Mouse (Mus musculus) heart, postnatal 25 days (tissue): ENCODE measurements around the gene Sh3bp5. TPM values are rescaled to one million over a fixed set of nuclear protein-coding genes. Genes with fewer than 3 reads are reported as not detected.
A peak's percentile ranks its signal among the peaks of the same experiment; 100 is the strongest.

Source experiments
- DNase-seq: peaks from one replicate; pipeline ENCODE4 v3.0.0; 2022; ENCODE audit warnings: low spot score
- intact Hi-C: fragments of 180-260 bp; cut with DNase I; formaldehyde crosslinking; loops from one replicate; pipeline ENCODE4 v1.15.1; 2025
- total RNA-seq, 2 experiments: library from RNA; stranded (reverse); gene quantifications; 2 replicates each; pipeline ENCODE4 v1.2.3; 2021

Gene Sh3bp5
- total RNA-seq, 2 experiments from 2014 or later = 41.0 to 58.1 TPM

GRCm38 (mm10) chr14:31435018-31435915 is 611 bp downstream of the Sh3bp5 start:
- intact Hi-C loops = loop anchor here (2.0 kb wide), 1 partner anchor 20 kb away; no protein-coding TSS in a partner anchor
- no peak for DNase-seq

- no peak for DNase-seq
- intact Hi-C loops = loop anchor here (2.0 kb wide), 1 partner anchor 20 kb away; no protein-coding TSS in a partner anchor
Observed at GRCm38 (mm10) chr14:31434426-31434825, 1.5 kb downstream of the Sh3bp5 start.

GRCm38 (mm10) chr14:31433851-31434360 is 2.0 kb downstream of the Sh3bp5 start:
- intact Hi-C loops = loop anchor here (2.0 kb wide), 1 partner anchor 19 kb away; no protein-coding TSS in a partner anchor
- no peak for DNase-seq

DNA sequence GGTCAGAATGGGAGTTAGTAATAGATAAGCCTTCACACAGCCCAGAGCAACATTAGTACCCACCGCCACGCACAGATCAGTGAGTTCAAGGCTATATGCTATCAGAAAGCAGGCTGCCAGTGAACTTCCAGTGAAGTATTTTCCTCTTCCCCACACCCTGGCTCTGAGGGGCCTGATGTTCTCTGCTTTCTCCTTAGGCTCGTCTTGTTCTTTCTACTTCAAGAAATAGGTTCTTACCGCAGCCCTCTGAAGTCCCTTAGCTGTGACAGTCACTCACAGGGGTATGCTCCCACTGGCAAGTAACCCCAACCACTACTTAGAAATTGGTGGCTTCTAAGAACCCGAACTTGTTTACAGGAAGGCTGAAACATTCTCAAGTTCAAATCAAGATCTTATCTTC is 2.8 kb downstream of the Sh3bp5 start:
- intact Hi-C loops = no loop called here
- no peak for DNase-seq

DNA sequence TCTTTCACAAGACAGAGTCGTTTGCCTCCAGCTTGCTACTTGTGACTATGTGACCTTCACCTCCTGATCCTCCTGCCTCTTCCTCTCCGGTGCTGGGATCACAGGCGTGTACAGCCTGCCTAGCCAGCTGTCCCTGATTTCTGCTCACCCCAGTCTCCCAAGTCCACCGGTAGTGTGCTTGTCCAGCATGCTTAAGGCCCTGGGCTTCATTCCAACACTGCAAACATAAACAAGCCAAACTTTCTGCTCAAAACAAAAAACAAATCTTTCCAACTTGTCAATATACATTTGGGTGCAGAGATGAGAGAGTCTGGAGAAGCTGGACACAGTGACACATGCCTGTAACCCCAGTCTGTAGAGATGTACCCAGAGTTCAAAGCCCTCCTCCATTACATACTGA is 3.5 kb downstream of the Sh3bp5 start:
- intact Hi-C loops = no loop called here
- no peak for DNase-seq

DNA sequence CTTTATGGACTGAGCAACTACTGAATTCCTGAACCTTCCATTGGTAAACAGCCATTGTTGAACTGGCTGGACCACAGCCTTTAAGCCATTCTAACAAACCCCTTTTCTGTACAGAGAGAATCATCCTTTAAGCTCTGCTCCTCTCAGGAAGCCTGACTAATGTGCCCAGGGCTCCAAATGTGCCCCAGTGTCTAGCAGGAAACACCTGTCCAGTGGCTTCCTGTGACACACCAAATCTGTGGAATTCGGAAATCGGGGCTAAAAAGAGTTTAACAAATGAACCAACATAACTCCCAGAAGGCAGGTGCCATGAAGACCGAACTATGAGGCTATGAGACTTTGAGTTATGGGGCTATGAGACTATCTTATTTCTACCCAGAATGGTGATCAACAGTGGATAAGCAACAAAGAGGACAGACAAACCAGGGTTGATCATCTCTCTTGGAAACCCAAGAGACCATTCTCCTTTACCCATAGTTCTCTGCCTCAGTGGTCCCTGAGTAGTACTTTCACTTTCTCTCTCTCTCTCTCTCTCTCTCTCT is 4.0 kb downstream of the Sh3bp5 start:
- no peak for DNase-seq
- intact Hi-C loops = no loop called here

DNA sequence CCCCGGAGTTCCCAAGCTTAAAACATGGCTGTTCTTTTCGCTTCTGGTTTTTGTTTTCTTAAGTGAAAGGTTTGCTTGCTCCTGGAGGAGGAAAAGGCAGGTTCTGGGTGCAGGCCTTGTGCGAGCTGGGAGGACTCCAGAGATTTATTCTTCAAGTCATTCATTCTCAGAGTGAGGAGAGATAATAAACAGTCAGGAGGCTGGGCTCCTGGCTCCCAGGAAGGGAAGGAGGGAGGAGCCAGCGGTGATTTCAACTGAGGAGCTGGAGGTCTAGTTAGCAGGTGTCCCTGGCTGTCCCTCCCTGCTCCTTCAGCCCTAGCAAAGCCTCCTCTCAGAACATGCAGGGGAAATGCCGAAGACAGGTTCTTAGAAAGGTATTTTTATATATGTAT is 6.9 kb downstream of the Sh3bp5 start:
- no peak for DNase-seq
- intact Hi-C loops = loop anchor here (2.0 kb wide), 1 partner anchor 16 kb away; no protein-coding TSS in a partner anchor

GRCm38 (mm10) chr14:31428211-31429003 is 7.5 kb downstream of the Sh3bp5 start:
- intact Hi-C loops = loop anchor here (2.0 kb wide), 1 partner anchor 16 kb away; no protein-coding TSS in a partner anchor
- peak; percentile 66 for DNase-seq

- DNase-seq = peak; percentile 58
- intact Hi-C loops = no loop called here
Observed at GRCm38 (mm10) chr14:31422961-31423791, 12.7 kb downstream of the Sh3bp5 start.

DNA sequence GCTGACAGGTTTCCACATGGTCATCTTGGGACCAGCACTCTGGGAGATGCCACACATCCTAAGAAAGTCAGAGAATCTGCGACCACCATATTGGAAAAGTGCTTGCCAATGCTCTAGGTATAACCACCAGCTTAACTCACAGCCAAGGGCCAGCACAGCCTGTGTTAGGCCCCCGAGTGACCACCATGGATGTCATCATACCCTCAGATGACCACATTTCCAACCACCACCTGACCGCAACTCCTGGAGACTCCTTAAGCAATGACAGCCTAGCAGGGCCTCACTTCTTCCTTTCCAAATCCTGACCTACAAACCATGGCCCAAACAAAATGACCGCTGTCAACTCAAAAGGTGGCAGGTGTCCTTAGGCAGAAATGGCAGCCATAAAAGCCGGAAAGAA is 13.5 kb downstream of the Sh3bp5 start:
- no peak for DNase-seq
- intact Hi-C loops = no loop called here

DNA sequence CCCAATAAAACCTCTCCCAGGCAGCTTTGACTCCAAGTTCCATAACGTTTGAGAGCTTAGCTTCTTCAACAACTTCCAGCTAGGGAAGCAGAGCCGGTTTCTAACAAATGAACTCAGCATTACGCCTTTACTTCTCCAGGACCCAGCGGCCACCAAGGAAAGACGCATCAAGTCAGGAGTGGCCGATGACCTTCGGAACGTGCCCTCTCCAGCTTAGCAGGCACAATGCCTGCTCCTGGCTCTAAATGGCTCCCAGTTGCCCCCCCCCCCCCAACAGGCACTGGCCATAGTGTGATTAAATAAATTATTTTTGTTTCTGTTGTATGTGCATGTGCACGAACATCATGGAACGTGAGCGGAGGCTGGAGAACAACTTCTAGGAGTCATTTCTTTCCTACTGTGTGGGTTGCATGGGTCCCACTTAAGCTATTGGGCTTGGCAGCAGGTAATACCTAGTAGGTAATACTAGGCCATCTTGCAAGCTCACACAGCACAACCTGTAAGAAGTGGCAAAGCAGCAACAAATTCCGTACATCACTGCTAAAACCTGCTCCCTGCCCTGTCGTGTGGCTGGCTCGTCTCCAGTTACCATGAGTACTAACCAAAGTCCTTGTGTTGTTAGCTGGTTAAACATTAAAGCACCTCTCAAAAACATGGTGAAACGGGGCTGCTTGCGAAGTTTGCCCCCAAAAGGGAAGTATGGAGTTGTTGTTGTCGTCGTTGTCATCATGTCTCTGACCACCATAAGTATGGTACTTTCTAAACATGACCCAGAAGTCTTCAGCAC is 14.2 kb downstream of the Sh3bp5 start:
- no peak for DNase-seq
- intact Hi-C loops = no loop called here

GRCm38 (mm10) chr14:31420985-31421384 is 14.9 kb downstream of the Sh3bp5 start:
- intact Hi-C loops = no loop called here
- DNase-seq = no peak

- intact Hi-C loops = no loop called here
- no peak for DNase-seq
Observed at GRCm38 (mm10) chr14:31420562-31420961, 15.3 kb downstream of the Sh3bp5 start.

GRCm38 (mm10) chr14:31420135-31420534 is 15.7 kb downstream of the Sh3bp5 start:
- intact Hi-C loops = no loop called here
- DNase-seq = no peak

GRCm38 (mm10) chr14:31419279-31419678 is 16.6 kb downstream of the Sh3bp5 start:
- intact Hi-C loops = no loop called here
- no peak for DNase-seq

- intact Hi-C loops = no loop called here
- no peak for DNase-seq
Observed at GRCm38 (mm10) chr14:31416835-31417549, 18.9 kb downstream of the Sh3bp5 start.

GRCm38 (mm10) chr14:31416411-31416810 is 19.5 kb downstream of the Sh3bp5 start:
- intact Hi-C loops = no loop called here
- no peak for DNase-seq

DNA sequence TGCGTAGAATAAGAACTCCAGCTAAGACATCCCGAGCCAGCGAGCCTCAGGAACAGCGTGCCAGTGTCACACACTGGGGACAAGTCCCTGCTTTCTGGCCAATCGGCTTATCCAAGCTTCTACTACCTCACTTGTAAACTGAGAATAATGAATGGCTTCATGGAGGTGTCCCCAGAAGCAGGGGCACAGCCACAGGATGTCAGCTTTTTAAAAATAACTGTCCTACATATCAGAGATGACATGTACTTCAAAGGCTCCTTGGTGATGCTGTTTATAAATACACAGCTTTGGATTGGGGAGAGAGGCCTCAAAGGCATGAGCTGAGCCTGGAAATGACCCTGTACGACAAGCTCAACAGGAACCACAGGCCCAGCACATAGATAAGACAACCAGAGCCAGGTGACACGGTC is 20.9 kb downstream of the Sh3bp5 start:
- intact Hi-C loops = loop anchor here (2.0 kb wide), 1 partner anchor 20 kb away; no protein-coding TSS in a partner anchor
- no peak for DNase-seq
